Mouse (Mus musculus) C2C12 (cell line): ENCODE measurements around the gene Zfx.

Source experiments
- CTCF ChIP-seq: IDR thresholded peaks from one replicate; pipeline ENCODE4 v1.5.1; 2011; ENCODE audit not compliant: control insufficient read depth, insufficient read depth, insufficient read length
- MAX ChIP-seq: IDR thresholded peaks from one replicate; pipeline ENCODE4 v1.6.1; 2011; ENCODE audit warnings: mild to moderate bottlenecking, control low read depth
- MYOD1 ChIP-seq: IDR thresholded peaks from one replicate; pipeline ENCODE4 v1.6.1; 2011; ENCODE audit warnings: low read depth; ENCODE audit not compliant: control insufficient read depth, insufficient read length
- USF1 ChIP-seq: IDR thresholded peaks from one replicate; pipeline ENCODE4 v1.6.1; 2011; ENCODE audit warnings: low read depth, mild to moderate bottlenecking, control low read depth, moderate library complexity

DNA sequence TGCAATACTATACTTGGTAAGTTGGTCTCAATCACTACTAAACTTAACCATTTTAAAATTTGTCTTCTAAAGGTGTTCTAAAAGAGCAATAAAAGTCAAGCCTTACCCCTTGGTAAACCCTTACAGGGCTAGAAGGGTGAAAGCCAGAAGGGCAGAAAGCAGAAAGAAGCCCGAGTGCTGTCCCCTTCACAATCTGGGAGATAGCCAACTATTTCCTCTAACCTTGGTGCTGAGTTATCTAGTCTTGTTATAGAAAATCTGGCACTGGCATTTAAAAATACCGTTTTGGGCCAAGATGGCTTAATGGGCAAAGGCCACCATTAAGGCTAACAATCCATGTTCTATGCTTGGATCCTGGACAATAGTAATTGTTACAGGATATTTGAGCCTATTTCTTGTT is 32.5 kb downstream of the Zfx start:
- TF ChIP-seq CTCF (no peak), MYOD1 (no peak), USF1 (no peak), MAX (no peak)
